Mouse (Mus musculus) gastrocnemius, postnatal 14 days (tissue): ENCODE measurements around the gene Olfr1278. TPM values are rescaled to one million over a fixed set of nuclear protein-coding genes. Genes with fewer than 3 reads are reported as not detected.
"Not testable (repeated sequence)": the region's sequence is repeated elsewhere in the genome, so short reads cannot be mapped to it uniquely, and the experiment has no call there.

Source experiments
- DNase-seq: peaks from one replicate; pipeline ENCODE4 v3.0.0; 2021; ENCODE audit warnings: mixed read lengths
- intact Hi-C: fragments of 180-260 bp; cut with DNase I; formaldehyde crosslinking; loops from one replicate; pipeline ENCODE4 v1.15.1; 2025; ENCODE audit warnings: low total_unique reads
- long read RNA-seq, 2 experiments: library from polyadenylated mRNA; stranded (forward); transcript quantifications; one replicate each; pipeline ENCODE4 v2.0.0; 2021
- total RNA-seq, 2 experiments: library from RNA; stranded (reverse); gene quantifications; 2 replicates each; pipeline ENCODE4 v1.2.3; 2021

Olfr1278 gene
- not detected for total RNA-seq
- long read RNA-seq, experiment 1 = 0 reads
- long read RNA-seq, experiment 2 = 0 reads

DNA sequence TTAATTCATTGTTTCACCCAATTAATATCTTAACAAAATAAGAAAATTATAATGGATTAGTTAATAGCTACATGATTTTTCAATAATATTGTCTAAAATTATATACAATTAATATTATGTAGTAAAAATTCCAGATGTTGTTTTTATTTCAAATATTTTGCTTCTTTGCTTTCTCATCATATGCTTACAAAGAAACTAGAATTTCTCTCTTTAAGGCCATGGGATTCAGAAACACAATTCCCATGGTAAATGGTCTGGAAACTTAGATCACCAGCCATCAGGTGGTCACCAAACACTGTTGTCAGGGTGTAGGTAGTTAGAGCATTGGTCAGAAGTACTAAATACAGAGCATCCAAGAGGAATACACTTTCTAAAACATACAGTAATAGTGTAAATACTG lies at the start of gene Olfr1278:
TSS of gene Olfr1278 (plus strand) at position 301 of the 400 bp plus-strand sequence.
- DNase-seq = no peak
- intact Hi-C loops = no loop called here

DNA sequence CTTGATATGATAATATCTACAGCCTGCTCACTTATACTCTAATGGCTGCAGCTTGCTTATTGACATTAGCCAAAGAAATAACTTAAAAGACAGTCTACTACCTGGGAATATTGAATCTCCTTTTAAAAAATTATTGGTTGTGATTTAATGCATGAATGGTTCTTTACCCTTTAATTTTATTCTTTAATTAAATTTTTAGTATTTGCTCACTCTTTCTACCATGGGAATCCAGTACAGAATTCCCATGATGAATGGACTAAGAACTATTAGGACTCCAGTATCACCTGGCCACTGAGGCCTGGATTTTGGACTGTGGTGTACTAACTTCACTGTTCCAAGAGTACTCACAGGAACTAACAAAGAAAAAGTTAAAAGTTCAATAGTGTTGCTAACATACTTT lies 35.7 kb upstream of the Olfr1278 start, which contains the start of gene Olfr1276:
TSS of gene Olfr1276 (plus strand) at position 301 of the 400 bp plus-strand sequence.
- DNase-seq = no peak
- intact Hi-C loops = no loop called here

DNA sequence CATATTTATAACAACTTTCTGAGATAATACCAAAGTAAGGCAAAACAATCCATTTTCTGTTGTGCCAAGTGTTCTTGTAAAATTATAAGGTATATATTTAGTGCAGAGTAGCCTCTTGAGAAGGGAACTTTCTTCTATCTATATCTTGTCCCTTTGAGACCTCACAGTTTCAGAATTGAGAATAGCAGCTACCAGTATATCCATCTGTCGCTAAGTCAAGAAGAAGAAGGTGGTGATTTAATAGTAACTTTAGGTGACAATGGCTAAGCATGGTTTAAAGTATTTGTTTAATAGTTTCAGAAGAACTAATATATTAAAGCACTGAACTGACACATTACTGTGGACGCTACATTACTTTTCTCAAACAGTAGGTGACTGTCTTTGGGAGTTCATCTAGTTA lies 15.9 kb upstream of the Olfr1278 start, which contains the start of gene Olfr1277:
TSS of gene Olfr1277 (minus strand) at position 101 of the 400 bp plus-strand sequence.
- DNase-seq = no peak
- intact Hi-C loops = no loop called here

DNA sequence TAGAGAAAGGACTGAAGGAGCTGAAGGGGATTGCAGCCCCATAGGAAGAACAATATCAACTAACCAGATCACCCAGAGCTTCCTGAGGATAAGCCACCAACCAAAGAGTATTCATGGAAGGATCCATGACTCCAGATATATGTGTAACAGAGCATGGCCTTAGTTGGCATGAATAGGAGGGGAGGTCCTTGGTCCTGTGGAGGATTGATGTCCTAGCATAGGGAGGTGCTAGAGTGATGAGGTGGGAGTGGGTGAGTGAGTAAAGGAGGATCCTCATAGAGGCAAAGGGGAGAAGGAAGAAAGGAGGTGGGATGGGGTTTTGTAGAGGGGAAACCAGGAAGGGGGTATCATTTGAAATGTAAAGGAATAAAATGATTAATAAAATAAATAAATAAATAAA lies 8.6 kb downstream of the Olfr1278 start:
- no peak for DNase-seq
- intact Hi-C loops = no loop called here

DNA sequence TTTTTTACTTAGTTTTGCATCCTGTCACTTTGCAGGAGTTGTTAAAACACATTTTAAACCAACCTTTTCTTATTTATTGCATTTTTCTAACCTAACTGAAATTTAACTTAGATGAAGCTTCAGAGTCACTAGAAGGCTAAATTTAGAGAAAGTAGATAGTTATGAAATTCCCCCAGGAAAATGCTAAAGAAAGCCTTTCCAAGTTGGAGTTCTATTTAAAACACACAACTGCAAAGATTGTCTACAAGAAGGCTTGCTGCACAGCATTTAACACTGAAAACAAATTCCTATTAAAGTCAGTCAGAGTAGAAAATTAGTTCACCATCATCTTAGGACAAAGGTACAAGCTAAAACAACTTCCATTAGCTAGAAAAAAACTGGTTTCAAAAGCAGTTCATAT lies 10.4 kb downstream of the Olfr1278 start, which contains the start of gene Olfr1279:
TSS of gene Olfr1279 (plus strand) at position 262 of the 400 bp plus-strand sequence.
- intact Hi-C loops = no loop called here
- DNase-seq = no peak

DNA sequence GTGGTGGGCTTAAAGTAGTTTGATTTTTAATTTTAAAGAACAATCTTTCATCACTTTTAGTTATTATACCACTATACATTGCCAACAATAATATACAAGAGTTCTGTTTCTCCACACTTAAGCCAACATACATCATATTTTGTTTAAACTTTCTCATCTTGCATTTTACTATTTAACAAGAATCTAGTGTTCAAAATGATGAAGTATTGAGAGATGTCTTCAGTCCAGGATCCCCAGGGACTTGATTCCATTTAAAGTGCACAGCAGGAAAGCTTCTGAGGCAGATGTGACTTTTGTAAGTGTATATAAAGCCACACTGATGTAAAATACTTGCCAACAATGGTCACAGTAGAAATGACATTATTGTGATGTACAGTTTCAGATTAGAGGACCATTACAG lies 23.8 kb downstream of the Olfr1278 start, which contains the start of gene Olfr1280:
TSS of gene Olfr1280 (plus strand) at position 301 of the 400 bp plus-strand sequence.
- intact Hi-C loops = no loop called here
- DNase-seq = no peak

DNA sequence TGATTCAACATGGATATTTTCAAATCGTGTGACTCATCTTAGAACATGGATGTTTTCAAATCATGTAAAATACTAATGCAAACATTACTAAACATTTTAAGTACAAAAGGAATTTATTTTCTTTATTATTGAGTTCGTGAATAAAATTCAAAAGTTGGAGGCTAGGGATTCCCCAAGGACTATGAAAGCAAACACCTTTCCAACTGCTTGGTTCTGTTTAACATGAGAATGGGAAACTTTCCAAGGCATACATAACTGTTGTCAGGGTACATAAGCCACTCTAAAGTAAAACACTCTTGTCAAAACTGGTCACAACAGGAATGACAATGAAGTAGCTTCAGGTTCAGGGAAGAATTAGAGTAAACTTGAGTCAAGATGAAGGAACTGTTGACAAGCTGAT lies 36.3 kb downstream of the Olfr1278 start, which contains the start of gene Olfr1281:
TSS of gene Olfr1281 (plus strand) at position 301 of the 400 bp plus-strand sequence.
- no peak for DNase-seq
- intact Hi-C loops = no loop called here

DNA sequence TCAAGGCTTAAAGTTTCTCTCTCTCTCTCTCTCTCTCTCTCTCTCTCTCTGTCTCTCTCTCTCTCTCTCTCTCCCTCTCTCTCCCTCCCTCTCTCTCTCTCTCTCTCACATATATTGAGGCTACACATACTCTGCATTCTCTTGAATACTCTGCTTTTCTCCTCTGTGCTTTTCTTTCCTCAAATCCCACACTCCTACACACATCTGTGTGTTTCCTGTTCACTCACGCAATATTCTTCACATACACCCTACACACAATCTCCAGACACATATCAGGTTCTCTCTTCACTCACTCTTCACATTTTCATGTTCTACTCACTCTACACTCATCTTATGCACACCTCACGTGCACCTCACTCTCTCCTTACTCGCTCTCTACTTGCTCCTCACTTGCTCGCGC lies 43.8 kb downstream of the Olfr1278 start:
- DNase-seq, intact Hi-C loops: not testable (repeated sequence)

DNA sequence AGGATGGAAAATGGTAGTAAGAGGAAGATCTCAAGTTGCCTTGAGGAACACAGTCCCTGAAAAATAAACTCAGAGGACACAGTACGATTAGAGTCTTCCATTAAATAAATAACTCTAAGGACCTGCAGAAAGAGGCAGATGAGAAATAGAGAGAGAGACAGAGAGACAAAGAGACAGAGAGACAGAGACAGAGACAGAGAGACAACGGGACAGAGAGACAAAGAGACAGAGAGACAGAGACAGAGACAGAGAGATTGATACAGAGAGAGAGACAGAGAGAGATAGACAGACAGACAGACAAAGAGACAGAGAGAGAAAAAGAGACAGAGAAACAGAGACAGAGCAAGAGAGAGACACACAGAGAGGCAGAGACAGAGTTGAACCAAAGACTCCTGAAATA lies 46.0 kb downstream of the Olfr1278 start, which contains the start of gene Olfr1282:
TSS of gene Olfr1282 (minus strand) at position 101 of the 400 bp plus-strand sequence.
- no peak for DNase-seq
- intact Hi-C loops = no loop called here

Other genes starting within 250 kb of the Olfr1278 start
- not detected for gene Gm13941, start 184.2 kb upstream of the Olfr1278 start, total RNA-seq
- not detected for gene Gm15130, start 137.2 kb upstream of the Olfr1278 start, total RNA-seq
- not detected for gene 4930430A15Rik, start 60.5 kb upstream of the Olfr1278 start, total RNA-seq
- gene Olfr1275, start 54.9 kb upstream of the Olfr1278 start, total RNA-seq = not detected
- not detected for gene Olfr1276, start 35.6 kb upstream of the Olfr1278 start, total RNA-seq
- not detected for gene Olfr1277, start 16.0 kb upstream of the Olfr1278 start, total RNA-seq
- gene Olfr1279, start 10.5 kb downstream of the Olfr1278 start, total RNA-seq = not detected
- gene Olfr1280, start 23.9 kb downstream of the Olfr1278 start, total RNA-seq = not detected
- not detected for gene Olfr1281, start 36.4 kb downstream of the Olfr1278 start, total RNA-seq
- not detected for gene Olfr1282, start 45.9 kb downstream of the Olfr1278 start, total RNA-seq
- gene Olfr1283, start 76.7 kb downstream of the Olfr1278 start, total RNA-seq = not detected
- not detected for gene Olfr1284, start 85.4 kb downstream of the Olfr1278 start, total RNA-seq
- gene Olfr1286, start 133.0 kb downstream of the Olfr1278 start, total RNA-seq = not detected
- not detected for gene Olfr1287, start 159.0 kb downstream of the Olfr1278 start, total RNA-seq
- not detected for gene Olfr1288, start 184.0 kb downstream of the Olfr1278 start, total RNA-seq
- gene Olfr1289, start 190.7 kb downstream of the Olfr1278 start, total RNA-seq = not detected
- gene Olfr1290, start 203.7 kb downstream of the Olfr1278 start, total RNA-seq = not detected
- not detected for gene Olfr1291-ps1, start 207.0 kb downstream of the Olfr1278 start, total RNA-seq
- gene Olfr1293-ps, start 235.1 kb downstream of the Olfr1278 start, total RNA-seq = not detected